Mouse (Mus musculus): ENCODE results near the gene Socs3. TPM values are rescaled to one million over a fixed set of nuclear protein-coding genes. Genes with fewer than 3 reads are reported as not detected.

The Socs3 gene
- total RNA-seq, 1 experiment from 2014 or later, result 10.4 TPM

DNA sequence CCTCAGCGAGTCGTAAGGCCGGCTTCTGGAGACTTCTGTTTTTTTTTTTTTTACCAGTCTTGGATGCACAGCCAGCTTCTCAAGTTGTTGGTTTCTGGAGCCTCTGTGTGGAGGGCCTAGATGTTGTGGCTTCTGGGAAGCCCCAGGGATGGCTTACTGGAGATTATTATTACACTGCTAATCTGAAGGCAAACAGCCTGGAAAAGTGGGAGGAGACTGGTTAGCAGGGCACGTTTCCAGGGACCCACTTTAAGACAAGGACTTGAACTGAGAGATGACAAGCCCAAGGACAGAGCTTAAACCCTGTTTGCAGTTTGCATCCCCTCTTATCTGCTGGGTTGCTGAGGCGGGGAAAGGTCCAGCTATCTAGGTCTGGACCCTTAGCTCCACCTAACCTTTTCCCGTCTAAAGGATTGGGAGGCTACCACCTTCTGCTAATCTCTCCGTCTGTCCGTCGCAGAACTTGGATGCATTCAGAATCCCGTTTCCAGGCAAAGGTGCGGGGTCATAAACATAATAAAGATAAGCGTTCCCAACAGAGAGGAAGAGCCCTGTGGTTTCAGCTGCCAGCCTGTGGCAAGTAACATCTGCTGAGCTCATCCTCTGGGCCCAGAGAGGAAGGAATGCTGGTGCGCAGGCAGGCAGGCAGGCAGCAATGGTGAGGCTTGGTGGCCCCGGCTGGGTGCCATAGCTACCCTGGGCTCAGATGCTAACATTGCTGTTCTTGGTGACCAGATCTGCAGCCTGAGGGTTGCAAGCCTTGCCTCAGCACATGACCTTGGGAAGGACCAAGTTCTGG is 4.7 kb upstream of the Socs3 start:
- ATAC-seq (replicated peaks; ENCODE audit: low read depth, poor library complexity, severe bottlenecking), result peak; percentile 70

- no peak for ATAC-seq (replicated peaks; ENCODE audit: low read depth, poor library complexity, severe bottlenecking)
These were observed 3.7 kb upstream of the Socs3 start for GRCm38 (mm10) chr11:117973569-117973968.

GRCm38 (mm10) chr11:117972656-117973558 is 3.1 kb upstream of the Socs3 start:
- ATAC-seq (replicated peaks; ENCODE audit: low read depth, poor library complexity, severe bottlenecking), result no peak

GRCm38 (mm10) chr11:117971646-117972242 is 1.9 kb upstream of the Socs3 start:
- ATAC-seq (replicated peaks; ENCODE audit: low read depth, poor library complexity, severe bottlenecking), result no peak

DNA sequence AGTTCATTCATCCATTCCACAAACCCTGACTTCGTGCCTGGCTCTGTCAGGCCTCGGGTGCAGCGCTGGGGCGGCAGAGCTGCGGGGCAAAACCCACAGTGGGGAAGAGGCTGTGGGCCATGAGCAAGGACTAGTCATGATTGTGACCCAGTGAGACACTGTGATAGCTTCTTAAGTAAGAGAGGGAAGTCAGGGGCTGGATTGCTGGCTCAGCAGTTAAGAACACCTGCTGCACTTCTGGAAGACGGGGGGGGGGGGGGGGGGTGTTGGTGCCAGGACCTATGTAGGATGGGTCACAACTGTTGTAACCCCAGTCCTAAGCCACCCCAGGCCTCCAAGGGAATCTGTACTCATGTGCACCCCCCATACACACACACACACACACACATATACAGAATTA is 1.3 kb upstream of the Socs3 start:
- ATAC-seq (replicated peaks; ENCODE audit: low read depth, poor library complexity, severe bottlenecking), result no peak

- ATAC-seq (replicated peaks; ENCODE audit: low read depth, poor library complexity, severe bottlenecking), result peak; percentile 66
These were observed 525 bp downstream of the Socs3 start for GRCm38 (mm10) chr11:117969100-117969944.

DNA sequence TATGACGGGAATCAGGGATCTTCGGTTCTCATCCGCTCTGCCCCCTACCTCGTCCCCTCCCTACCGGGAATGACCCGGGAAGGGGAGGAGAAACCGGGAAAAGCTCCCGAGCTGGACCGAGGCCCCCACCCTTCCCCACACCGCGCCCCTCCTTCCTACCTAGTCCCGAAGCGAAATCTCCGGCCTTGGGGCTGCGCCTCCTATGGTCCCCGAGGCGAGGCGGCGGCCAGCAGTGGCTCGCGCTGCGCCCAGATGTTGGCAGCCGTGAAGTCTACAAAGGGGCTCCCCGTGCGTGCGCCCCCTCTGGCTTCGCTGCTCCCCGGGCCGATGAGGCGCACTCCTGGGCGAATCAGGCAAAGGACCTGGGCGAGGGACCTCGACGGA is 1.1 kb downstream of the Socs3 start:
- ATAC-seq (replicated peaks; ENCODE audit: low read depth, poor library complexity, severe bottlenecking), result no peak; the same call in 1 of the 2 replicates

GRCm38 (mm10) chr11:117968016-117968671 is 1.7 kb downstream of the Socs3 start:
- no peak for ATAC-seq (replicated peaks; ENCODE audit: low read depth, poor library complexity, severe bottlenecking)

GRCm38 (mm10) chr11:117967249-117968015 is 2.4 kb downstream of the Socs3 start:
- no peak for ATAC-seq (replicated peaks; ENCODE audit: low read depth, poor library complexity, severe bottlenecking)

GRCm38 (mm10) chr11:117966506-117967100 is 3.2 kb downstream of the Socs3 start:
- no peak for ATAC-seq (replicated peaks; ENCODE audit: low read depth, poor library complexity, severe bottlenecking)

DNA sequence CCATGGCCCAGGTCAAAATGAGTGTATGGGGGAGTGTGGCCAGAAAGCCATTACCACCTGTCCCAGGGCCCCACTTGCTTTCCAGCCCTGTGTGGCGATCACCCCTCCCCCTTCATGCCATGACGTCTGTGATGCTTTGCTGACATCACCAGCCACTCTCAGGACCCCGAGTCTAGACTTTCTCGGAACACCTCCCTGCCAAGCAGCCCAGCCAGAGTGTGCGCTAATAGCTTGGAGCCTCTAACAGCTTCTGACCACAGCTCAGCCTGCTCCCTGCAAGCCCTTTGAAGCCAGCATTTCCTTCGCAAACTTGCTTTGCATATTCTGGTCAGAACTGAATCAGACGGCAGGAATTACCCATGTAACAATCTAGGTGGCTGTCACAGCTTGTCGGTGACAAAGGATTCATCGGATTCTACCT is 4.3 kb downstream of the Socs3 start:
- ATAC-seq (replicated peaks; ENCODE audit: low read depth, poor library complexity, severe bottlenecking), result no peak

DNA sequence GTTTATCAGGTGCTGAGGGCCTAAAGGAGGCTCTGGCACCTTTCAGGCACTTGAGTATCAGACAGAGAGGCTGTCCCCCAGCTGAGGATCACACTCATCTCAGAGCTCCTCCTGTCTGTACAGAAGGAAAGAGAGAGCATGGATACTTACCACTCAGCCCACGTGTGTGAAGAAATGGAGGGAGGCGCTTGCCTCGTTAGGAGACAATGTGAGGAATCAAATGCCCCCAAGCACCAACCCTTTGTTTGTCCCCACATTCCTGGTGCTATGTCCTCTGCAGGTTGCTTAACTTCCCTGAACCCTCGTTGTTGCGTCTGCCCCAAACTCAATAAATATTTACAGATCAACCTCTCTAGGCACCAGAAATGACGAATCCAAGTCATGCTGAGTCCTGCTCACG is 4.8 kb downstream of the Socs3 start:
- no peak for ATAC-seq (replicated peaks; ENCODE audit: low read depth, poor library complexity, severe bottlenecking)

GRCm38 (mm10) chr11:117964294-117964693 is 5.6 kb downstream of the Socs3 start:
- ATAC-seq (replicated peaks; ENCODE audit: low read depth, poor library complexity, severe bottlenecking), result no peak

GRCm38 (mm10) chr11:117963872-117964271 is 6.0 kb downstream of the Socs3 start:
- ATAC-seq (replicated peaks; ENCODE audit: low read depth, poor library complexity, severe bottlenecking), result no peak

GRCm38 (mm10) chr11:117963091-117963793 is 6.6 kb downstream of the Socs3 start:
- peak; percentile 88 for ATAC-seq (replicated peaks; ENCODE audit: low read depth, poor library complexity, severe bottlenecking)

DNA sequence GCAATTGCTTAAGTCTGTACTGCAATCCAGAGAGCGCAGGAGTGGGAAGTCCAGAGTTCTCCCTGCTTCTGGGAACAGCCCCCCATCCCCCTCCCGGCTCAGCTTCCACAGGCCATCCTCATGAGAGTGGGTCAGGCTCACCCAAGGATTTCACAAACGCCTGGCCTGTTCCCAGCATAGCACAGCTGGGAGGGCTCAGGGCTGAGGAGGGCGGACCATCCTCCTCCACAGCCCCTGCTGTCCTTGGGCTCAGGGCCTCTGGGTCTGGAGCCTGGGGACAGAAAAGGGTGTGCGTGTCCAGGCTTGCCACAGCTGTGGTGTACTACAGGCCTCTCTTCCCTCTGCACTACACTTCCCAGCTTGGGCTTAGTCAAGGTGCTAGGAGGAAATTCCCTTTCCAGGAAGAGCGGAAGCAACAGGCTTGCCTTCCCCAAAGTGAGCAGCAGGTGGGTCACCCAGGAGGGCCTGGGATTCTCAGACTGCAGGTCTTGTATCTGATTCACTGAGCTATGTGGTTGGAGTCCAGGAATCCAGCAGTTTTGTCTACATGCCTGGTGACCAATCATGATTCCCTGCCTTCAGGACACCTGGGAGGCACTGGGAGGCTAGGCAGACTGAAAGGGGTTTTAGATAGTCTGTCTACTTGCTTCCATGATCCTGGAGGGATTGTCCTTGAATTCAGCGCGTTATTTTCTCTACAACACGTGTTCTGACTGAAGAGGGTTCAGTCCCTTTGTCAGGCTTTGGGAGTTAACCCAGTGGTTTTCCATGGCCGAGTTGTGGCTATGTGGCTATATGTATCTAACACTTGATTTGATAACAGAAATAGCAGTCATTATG is 7.4 kb downstream of the Socs3 start:
- no peak for ATAC-seq (replicated peaks; ENCODE audit: low read depth, poor library complexity, severe bottlenecking)

- no peak for ATAC-seq (replicated peaks; ENCODE audit: low read depth, poor library complexity, severe bottlenecking)
These were observed 9.2 kb downstream of the Socs3 start for GRCm38 (mm10) chr11:117960601-117961000.

All from common myeloid progenitor, adult 5-6 weeks (primary cell).